Mouse (Mus musculus) liver, postnatal 0 days (tissue): ENCODE measurements around the gene Slc8a3.

Experiments
- CTCF ChIP-seq: sonication (generic); IDR thresholded peaks from 2 replicates; pipeline ENCODE4 v1.5.1; 2016; ENCODE audit warnings: antibody characterized with exemption, low read depth
- EP300 ChIP-seq: IDR thresholded peaks from 2 replicates; pipeline ENCODE4 v1.6.1; 2016; ENCODE audit warnings: antibody characterized with exemption, low read depth, mild to moderate bottlenecking

DNA sequence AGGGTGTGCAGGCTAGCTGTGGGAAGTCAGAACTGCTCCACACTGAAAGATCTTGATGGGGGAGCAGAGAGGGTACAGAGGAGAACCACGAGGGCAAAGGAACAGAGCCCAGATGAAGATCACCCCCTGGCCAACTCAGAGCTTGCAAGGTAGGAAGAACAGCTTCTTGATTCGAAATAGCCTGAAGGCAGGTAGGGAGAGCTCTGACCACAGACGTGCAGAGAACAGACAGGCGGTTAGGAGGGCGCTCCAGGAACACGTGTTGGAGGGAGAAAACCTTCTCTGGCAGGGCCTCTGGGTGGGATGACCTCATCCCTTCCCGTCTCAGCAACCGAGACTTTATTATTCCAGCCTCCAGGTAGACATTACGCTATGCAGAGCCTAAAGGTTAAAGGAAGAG, 157.7 kb downstream of the Slc8a3 start:
- TF ChIP-seq EP300 = no peak
- TF ChIP-seq CTCF = no peak
